Mouse (Mus musculus) adrenal gland, postnatal 14 days (tissue): ENCODE data around the gene Zfp362. TPM values are rescaled to one million over a fixed set of nuclear protein-coding genes. Genes with fewer than 3 reads are reported as not detected.

Source experiments
- DNase-seq: peaks from one replicate; pipeline ENCODE4 v3.0.0; 2021; ENCODE audit warnings: mixed read lengths
- total RNA-seq: library from RNA; stranded (reverse); gene quantifications from 2 replicates; pipeline ENCODE4 v1.2.3, GENCODE M21; 2021

Gene Zfp362
- total RNA-seq, 1 experiment from 2014 or later: 32.2 TPM

DNA sequence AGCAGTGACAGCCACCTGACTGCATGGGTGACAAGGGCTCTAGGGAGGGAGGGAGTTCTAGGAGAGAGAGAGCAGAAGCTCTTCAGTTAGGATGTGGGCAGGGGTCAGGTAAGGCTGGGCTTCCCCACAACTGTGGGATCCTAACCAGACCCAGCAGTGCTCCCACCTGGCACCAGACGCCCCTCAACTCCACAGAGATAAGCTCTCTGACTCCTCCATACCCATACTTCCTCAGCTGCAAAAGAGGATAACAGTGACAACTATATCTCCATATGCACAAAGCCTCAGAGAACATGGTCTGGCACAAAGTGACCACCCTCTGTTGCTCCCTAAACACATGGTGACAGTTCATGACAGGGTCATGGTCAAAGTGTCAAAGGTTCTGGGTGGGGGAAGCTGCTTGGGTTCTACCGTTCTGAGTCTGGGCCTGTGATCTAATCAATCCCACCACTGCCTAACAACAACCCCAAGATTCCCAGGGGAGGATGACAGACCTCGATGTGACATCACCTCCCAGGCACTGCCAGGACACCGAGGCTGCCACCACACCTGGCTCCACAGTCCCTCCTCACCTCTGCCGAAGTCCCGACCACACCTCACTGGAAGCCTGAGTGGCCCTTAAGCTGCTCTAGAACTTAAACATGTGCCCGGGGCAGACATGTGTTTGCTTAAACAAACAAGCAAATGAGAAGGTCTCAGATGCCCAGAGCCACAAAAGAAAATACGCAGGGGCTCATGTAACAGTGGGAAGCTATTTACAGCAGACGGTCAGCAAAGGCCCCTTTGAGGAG is 4.0 kb downstream of the Zfp362 start:
- no peak for DNase-seq

DNA sequence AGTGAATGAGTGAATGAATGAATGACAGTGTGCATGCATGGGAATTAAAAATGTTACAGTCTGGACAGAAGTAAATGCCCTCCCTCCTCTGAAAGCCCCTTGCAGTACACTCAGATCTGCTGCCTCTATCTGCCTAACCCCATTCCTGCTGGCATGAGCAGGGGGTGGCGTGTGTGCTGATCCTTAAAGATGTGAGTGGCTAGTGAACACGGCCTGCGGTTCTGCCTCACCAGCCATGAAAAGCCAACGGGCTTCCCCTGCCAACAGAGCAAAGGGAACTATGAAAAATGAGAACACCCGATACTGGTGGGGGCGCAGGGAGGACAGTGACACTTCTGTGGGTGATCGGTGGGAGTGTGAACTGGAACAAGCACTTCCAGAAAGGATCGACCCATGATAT is 9.1 kb downstream of the Zfp362 start:
- no peak for DNase-seq

DNA sequence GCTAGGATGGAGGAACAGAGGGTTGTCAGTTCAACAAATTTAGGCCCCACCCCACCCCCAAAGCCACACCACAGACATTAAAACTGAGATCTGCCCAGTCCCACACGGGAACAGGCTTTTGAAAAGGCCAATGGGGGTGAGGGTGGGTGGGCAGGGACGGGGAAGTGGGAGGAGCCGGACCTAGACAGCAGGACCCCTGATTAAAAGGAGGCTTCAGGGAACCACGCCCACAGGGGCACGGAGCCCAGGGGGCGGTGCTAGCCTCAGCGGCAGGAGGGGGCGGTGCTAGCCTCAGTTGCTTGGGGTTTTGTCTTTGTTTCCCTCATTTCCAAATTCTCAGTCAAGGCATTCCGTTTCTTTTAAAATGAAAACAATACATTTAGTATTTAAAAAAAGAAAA is 10.2 kb downstream of the Zfp362 start:
- peak; percentile 44 for DNase-seq

DNA sequence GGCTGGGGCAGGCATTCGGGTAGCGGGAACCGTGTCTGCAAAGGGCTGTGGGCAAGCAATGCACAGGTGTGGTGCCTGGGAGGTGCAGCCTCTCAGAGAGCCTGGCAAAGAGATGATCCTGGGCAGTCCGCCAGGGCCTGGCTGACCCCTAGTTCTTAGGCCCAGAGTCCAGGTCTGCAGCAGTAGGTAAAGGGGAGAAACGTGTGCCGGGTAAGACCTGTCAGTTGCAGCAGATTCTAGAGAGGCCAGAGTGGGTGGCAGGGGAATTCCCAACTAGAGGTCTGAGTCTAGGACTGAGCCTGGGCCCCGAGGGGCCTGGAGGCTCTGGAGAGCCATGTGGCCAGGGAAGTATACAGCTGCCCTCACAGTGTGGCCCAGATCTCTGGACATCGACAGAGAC is 11.6 kb downstream of the Zfp362 start:
- peak; percentile 47 for DNase-seq

DNA sequence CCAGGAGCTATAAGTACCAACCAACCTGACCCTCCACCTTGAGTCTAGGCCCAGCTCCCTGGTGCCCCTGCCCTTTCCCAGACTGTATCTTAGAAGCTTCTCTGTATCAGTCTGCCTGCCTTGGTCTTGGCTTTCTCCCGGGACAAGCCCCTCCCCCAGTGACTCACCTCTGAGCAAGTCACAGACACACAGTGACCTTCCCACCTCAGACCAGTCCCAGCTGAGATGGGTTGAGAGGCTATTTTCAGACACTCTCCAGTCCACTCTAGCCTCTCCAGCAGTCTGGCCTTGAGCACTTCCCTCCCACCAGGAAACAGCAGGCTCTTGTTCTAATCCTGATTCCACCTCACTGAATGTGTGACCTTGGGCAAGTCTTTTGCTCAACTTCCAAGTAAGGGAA is 12.1 kb downstream of the Zfp362 start:
- DNase-seq: peak; percentile 90

DNA sequence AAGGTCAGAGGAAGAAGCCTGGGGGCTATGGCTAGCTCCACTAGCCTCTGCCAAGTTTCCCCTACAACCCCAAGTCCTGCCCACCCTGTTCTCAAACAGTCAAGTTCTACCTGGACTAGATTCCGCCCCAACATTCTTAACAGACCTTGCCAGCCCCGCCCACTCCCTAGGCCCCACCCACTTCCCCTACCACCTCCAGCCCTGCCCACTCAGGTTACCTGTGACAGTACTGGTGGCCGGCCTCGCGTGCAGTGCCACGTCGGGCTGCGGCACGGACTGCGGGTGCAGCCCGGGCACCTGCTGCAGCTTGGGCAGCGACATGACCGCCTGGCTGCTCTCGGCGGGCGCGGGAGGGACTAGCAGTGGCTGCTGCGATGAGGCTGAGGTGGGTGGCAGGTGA is 16.2 kb downstream of the Zfp362 start:
- DNase-seq: no peak

DNA sequence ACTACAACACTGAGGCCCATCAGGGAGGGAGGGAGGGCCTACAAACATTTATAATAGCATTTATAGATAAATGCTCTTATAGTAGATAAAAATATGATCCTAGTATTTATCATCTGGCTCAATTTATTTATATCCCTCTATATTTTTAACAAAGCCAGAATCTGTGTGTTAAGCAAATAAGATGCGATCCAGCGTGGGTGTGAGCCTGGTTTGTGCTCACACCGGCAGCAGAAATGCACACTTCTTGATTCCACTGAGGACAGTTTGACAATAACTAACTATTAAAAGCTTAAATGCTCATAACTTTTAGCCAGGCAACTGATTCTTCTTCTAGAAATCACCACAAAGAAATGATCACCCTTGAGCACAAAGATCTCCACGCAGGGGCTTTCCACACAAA is 17.7 kb downstream of the Zfp362 start:
- DNase-seq: no peak

DNA sequence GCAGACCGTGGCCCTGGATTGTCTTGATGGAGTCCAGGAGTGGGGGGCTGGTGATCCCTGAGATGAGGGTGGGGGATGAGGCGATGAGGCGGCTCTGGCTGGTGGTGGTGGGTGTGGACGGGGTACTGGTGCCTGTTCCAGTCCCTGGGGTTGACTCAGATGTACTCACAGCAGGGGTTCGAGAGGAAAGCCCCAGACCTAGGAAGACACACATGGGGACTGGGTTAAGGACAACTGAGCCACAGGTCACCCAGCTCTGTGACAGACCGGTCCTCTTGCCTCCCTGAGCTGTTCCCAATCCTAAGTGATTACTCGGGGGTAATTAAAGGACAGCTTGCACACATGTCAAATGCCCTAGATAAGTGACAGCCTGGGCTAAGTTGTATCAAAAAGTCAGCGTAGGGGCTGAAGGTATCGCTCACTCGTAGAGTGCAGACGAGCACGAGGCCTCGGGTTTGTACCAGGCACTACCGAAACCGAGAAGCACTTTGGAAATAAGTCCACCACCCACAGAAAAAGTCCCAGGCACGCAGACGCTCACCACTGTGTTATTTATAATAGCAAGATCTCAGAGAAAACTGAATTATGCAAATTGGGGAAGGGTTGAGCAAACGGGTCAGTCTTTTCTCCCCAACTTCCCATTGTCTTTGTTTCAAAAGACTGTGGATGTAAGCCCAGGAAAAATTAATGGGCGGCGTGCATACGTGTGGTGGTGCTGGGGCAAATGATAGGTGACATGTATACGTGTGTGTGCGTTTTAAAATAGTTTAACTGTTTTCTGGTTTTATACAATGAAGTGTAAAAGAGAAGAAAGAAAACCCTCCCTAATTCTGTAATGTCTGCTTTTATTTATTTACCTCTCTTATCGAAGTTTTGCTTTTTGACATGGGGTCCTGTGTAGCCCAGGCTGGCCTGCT is 18.6 kb downstream of the Zfp362 start:
- no peak for DNase-seq

DNA sequence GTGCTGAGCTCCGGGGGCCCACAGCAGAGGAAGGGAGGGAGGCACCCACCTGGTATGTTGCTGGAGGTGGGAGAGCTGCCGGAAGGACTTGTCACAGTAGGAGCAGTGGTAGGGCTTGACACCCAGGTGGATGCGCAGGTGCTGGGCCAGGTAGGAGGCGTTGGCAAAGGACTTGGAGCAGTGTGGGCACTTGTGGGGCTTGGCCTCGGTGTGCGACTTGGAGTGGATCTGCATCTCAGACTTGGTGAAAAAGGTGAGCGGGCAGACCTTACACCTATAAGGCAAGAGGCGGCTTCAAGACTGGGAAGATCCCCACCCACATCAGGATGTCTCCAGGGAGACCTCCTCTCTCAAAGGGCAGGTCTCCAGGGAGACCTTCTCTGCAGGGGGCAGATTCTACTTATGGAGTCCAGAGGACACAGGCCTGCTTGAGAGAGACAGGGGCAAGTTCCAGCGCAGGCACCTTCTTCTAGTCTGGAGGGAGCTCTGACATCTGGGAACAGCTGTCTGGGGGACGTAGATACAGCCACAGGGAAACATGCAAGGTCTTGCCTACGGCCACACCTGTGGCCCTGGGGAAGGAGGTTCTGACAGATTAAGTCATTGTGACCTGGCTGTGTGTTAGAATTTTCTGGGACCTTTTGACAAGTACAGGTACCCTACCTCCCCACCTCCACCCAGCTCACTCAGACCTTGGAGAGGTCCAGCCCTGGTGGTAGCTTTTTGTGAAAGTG is 19.8 kb downstream of the Zfp362 start:
- no peak for DNase-seq

DNA sequence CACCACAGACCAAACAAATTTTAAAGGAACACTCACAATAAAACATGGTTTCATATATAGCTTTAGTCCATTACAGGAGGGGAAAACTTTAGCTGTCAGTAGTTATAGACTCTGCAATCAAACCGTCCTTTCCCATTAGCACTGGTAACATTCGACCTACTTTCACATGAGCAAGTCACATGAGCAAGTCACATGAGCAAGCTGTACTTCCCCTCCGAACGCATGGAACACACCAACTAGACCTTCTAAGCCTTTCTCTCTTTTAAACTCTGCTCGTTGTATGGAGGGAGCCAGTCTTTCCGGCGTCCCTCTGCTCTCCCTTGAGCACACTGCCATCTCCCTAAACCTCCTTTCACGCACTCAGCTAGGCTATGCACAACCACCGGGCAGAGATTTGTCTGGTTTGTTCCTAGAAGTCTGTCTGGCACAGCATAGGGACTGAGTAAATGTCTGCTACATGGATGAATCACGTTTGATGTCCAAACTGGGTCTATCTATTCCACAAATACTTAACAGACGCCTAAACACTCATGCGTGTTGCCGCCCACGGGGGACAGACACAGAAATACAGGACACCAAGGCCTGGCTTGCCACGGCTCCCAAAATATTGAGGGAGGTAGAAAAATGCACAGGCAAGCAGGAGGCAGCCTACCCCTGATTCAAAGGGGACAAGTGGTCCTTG is 20.8 kb downstream of the Zfp362 start:
- DNase-seq: no peak

DNA sequence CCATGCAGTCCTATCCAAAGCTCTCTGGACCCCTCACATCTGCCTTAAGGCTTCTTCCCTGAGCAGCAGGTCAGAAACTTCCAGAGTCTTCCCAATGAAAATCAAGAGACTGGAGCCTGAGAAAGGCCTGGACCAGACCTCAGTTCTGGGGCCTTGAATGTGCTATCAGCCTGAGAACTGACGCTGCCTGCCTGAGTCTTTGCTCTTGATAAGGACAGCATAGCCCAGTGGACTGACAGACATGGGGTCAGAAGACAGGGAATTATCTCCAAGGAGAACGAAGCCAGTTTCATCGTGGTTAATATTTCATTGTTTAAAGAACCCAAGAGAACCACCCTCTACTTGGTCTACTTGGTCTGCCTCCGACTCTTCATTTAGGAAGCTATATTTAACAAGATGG is 23.2 kb downstream of the Zfp362 start:
- no peak for DNase-seq

DNA sequence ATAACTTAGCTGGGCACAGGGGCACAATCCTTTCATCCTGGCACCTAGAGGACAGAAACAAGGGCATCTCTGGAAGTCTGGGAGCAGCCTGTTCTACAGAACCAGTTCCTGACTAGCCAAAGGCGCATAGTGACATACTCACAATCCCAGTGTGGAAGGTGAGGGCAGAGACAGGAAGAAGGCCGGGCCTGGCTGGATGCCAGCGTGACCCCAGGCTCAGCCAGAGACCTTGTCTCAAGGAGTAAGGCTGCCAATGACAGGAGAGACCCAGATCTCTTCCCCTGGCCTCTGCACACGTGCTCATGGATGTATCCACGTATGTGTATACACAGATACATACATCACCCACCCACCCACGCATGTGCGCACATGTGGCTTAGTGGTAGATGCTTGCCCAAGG is 23.8 kb downstream of the Zfp362 start:
- DNase-seq: no peak

DNA sequence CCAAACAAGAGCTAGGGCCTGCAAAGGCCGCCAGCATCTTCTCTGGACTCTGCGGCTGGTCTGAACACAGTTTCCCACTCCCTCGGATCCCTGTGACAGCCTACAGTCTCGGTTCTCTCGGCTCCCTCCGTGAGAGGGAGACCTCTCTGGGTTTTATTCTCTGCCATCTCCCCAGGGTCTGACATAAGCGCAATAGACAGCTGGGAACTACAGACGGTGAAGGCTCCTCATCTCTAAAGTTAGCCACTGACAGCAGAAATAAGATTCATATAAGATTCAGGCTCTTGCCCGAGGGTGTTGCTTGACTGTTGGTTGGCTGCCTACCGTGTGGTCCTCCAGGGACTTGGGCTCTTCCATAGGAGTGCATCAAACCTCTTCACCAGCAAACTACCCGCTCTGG is 28.3 kb downstream of the Zfp362 start:
- DNase-seq: no peak

DNA sequence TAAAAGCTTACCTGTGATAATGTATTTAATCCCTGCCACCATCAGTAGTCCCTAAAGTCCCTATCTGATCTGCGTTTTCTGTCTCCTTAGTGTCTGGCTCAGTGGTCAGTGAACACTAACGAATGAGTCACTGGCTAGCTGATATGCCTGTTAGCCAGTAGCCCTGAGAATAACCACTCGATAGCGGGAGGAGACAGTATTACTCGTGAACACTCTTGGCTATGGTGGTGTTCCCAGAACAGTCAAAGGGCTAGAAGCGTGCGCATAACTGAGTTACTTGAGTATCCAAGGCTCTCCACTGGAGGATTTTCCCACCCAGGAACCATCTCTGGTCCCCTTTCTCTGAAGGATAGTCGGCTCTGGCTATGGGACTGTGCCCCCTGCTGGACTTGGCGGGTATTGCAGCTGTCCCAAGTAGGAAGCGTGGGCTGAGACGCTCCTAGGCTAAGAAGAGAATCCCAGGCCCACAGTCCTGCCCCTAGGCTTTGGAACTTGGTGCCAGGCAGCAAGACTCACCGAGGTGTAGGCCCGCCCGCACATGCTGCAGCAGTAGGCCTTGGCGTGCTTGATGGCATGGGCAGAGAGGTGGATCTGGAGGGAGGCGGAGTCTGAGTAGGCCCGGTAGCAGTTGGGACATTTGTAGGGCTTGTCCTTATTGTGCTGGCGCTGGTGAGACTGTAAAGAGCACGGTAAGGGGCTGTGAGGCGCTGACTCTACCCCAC is 29.1 kb downstream of the Zfp362 start:
- DNase-seq: peak; percentile 87

DNA sequence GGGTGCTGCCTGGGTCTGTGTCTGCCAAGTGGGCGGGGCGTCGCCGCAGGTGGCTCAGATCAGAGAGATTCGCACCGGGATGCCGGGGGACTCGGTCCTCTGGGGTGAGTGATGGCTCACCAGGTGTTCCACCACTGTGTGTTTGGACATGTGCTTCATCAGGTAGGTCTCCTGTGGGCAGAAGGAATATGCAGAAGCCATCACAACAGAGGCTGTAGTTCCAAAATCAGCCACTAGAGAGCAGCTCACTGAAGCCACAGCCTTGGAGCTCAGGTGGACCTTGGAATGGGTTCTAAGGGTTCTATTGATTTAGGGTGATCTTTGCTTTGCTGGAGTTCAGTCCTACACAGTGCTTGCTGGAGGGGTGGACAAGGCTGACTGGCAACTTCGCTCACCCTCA is 31.4 kb downstream of the Zfp362 start:
- DNase-seq: peak; percentile 64

DNA sequence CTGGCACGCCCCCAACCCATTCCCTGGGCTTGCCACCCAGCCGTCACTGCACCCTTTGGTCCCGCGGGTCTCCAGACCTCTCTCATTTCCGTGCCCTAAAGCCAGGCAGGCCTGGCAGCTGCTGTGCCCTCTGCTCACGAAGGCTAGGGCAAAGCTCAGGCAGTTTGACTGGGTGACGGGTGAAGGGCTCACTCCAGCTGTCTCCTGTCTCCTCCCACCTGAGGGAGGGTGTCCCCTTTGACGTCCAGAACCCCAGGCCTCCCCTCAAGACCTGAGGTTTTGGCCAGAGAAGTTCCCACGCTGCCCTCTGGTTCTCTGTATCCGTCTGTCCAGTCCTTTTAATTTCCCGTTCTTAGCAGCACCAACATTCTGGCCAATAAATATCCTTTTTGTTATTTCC is 32.0 kb downstream of the Zfp362 start:
- DNase-seq: no peak

DNA sequence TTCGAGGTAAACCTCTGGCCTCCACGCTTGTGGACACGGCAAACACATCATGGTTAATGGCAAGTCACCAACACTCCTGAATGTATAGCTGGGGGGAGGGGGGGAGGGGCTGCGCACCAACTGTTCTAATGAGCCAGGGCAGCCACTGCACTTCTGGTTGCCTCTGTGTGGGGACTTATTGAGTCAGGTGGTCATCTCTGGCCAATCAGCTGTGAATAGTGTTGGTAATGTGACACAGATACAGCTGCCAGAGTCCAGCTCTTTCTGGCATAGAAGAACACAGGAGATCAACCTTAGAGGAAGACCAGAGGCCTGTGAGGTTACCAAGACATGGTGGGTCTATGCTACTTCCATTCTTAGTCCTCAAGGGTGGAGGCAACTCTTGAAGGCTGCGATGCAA is 35.1 kb downstream of the Zfp362 start:
- DNase-seq: no peak

DNA sequence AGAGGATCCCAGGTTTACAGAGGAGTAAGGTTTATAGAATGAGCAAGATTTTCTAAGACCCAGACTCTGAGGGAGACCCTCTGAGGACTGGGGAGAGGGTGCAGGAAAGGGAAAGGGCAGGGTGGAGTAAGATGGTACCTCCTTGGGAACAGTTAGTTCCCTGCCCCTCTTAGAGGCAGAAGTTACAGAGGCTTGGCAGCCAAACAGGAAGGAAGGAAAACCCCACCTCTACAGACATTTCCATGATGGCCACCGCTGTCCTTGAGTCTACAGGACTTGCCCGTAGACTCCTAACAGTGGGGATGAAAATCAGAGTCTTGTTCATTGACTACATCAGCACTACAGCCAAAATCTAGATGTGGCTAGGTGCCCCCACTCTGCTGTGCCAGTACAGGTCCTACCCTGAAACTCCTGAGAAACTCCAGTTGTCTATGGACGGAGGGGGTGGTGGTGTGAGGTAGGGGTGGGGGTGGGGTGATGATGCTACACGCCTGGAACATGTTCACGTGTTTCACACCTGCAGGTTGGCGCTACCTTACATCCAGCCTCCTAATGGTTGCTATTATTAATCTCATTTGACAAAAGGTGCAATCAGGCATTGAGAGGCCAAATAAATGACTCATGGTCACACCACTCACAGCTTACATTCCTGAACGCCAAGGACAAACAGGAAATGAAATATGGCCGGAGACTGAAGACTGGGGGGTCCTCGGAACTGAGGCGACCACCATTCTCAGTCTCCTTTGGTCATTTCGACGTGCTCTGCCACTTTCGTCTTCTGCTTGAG is 36.1 kb downstream of the Zfp362 start:
- DNase-seq: no peak

DNA sequence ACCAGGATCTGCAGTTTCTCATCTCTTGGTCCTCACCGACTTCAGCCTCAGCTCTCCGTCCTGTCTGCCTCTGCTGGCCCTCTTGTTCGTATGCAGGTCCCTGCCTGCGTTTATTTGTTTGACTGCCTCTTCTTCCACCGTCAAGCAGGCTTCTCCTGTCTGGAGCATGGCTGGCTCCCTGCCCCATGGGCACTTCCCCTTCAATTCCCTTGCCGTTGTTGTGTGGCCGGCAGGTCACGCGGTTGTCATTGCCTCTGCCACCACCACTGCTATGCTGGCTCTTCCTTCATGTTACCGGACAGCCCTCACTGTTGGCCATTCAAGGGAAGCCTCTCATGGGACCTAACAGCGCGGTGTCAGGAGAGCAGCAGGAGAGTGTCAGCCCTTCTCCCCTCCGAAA is 37.7 kb downstream of the Zfp362 start:
- peak; percentile 53 for DNase-seq

DNA sequence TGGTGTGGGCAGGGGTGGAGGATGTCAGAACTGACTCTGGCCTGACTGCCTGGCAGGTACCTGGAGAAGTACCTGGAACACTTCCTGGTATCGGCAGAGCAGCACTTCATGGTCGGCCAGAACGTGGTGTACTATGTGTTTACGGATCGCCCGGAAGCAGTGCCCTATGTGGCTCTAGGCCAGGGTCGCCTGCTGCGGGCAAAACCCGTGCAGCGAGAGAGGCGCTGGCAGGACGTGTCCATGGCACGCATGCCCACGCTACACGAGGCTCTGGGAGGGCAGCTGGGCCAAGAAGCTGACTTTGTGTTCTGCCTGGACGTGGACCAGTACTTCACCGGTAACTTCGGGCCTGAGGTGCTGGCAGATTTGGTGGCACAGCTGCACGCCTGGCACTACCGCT is 38.9 kb downstream of the Zfp362 start:
- no peak for DNase-seq

DNA sequence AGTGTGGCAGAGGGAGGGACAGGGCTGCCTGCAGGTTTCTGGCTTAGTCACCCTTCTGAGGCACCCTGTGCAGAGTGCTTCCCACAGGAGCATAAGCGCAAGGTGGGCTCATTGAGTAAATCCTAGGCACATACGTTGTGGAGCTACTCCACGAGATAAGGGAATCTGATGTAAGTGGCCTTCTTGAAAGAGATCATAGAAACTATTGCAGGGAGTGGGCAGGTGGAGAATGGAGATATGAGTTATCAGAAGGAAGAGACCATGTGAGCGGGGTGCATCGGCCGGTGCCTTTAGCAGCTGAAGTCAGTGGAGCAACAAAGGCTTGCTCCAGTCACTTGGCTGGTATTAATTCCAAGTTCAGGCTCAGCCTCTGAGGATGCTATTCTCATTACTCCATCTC is 45.8 kb downstream of the Zfp362 start:
- no peak for DNase-seq
